Mouse (Mus musculus): ENCODE data around the gene Gm11444. TPM values are rescaled to one million over a fixed set of nuclear protein-coding genes. Genes with fewer than 3 reads are reported as not detected.

Gene Gm11444
- polyA plus RNA-seq, 1 experiment from 2014 or later: not detected

GRCm38 (mm10) chr11:85876059-85876788 lies 26.1 kb upstream of the Gm11444 start:
- Histone ChIP-seq H3K4me1 (ENCODE audit: control insufficient read depth, insufficient read depth, low read length) (no peaks in the 10 kb centered on the region), H3K27ac (ENCODE audit: low read length) (no peak overlapping the region), H3K4me2 (ENCODE audit: low read depth, low read length) (no peak overlapping the region), H3K9me3 (ENCODE audit: control insufficient read depth, low read length) (no peaks in the 10 kb centered on the region), H3K27me3 (replicated peaks; ENCODE audit: control insufficient read depth, insufficient read depth, low read length) (peaks cover 5% of the 10 kb centered on the region; the same call in 1 of the 2 replicates), H3K9ac (ENCODE audit: low read depth, low read length) (no peak overlapping the region), H3K4me3 (ENCODE audit: low read length) (no peak overlapping the region), H3K36me3 (ENCODE audit: control insufficient read depth, insufficient read depth, low read length) (no peaks in the 10 kb centered on the region)
- 62% methylated on average over 24 of the region's 24 CpGs for WGBS
- ATAC-seq: no peak

GRCm38 (mm10) chr11:85864363-85864762 lies 14.2 kb upstream of the Gm11444 start:
- H3K4me1 ChIP-seq (ENCODE audit: control insufficient read depth, insufficient read depth, low read length): no peaks in the 10 kb centered on the region
- H3K9ac ChIP-seq (ENCODE audit: low read depth, low read length): no peak overlapping the region
- no peak overlapping the region for H3K4me2 ChIP-seq (ENCODE audit: low read depth, low read length)
- WGBS: 44% methylated on average over 7 of the region's 7 CpGs
- no peaks in the 10 kb centered on the region for H3K36me3 ChIP-seq (ENCODE audit: control insufficient read depth, insufficient read depth, low read length)
- H3K27ac ChIP-seq (ENCODE audit: low read length): no peak overlapping the region
- no peak overlapping the region for H3K4me3 ChIP-seq (ENCODE audit: low read length)
- no peak for ATAC-seq
- H3K9me3 ChIP-seq (ENCODE audit: control insufficient read depth, low read length): no peaks in the 10 kb centered on the region
- H3K27me3 ChIP-seq (replicated peaks; ENCODE audit: control insufficient read depth, insufficient read depth, low read length): no peaks in the 10 kb centered on the region

GRCm38 (mm10) chr11:85857997-85858698 lies 8.0 kb upstream of the Gm11444 start:
- Histone ChIP-seq H3K4me3 (ENCODE audit: low read length) (no peak overlapping the region), H3K4me1 (ENCODE audit: control insufficient read depth, insufficient read depth, low read length) (no peaks in the 10 kb centered on the region), H3K27ac (ENCODE audit: low read length) (no peak overlapping the region), H3K9ac (ENCODE audit: low read depth, low read length) (no peak overlapping the region), H3K36me3 (ENCODE audit: control insufficient read depth, insufficient read depth, low read length) (no peaks in the 10 kb centered on the region), H3K4me2 (ENCODE audit: low read depth, low read length) (no peak overlapping the region), H3K9me3 (ENCODE audit: control insufficient read depth, low read length) (no peaks in the 10 kb centered on the region), H3K27me3 (replicated peaks; ENCODE audit: control insufficient read depth, insufficient read depth, low read length) (no peaks in the 10 kb centered on the region)
- no peak for ATAC-seq
- 38% methylated on average over 6 of the region's 6 CpGs for WGBS

GRCm38 (mm10) chr11:85850758-85851157 lies 625 bp upstream of the Gm11444 start:
- Histone ChIP-seq H3K9me3 (ENCODE audit: control insufficient read depth, low read length) (no peaks in the 10 kb centered on the region), H3K4me3 (ENCODE audit: low read length) (no peak overlapping the region), H3K4me2 (ENCODE audit: low read depth, low read length) (no peak overlapping the region), H3K9ac (ENCODE audit: low read depth, low read length) (no peak overlapping the region), H3K27me3 (replicated peaks; ENCODE audit: control insufficient read depth, insufficient read depth, low read length) (peaks cover 3% of the 10 kb centered on the region), H3K4me1 (ENCODE audit: control insufficient read depth, insufficient read depth, low read length) (peaks cover 2% of the 10 kb centered on the region; the same call in 1 of the 2 replicates), H3K36me3 (ENCODE audit: control insufficient read depth, insufficient read depth, low read length) (no peaks in the 10 kb centered on the region), H3K27ac (ENCODE audit: low read length) (no peak overlapping the region)
- WGBS: 38% methylated on average over 6 of the region's 6 CpGs
- no peak for ATAC-seq

- Histone ChIP-seq H3K4me1 (ENCODE audit: control insufficient read depth, insufficient read depth, low read length) (peaks cover 2% of the 10 kb centered on the region; the same call in 1 of the 2 replicates), H3K4me2 (ENCODE audit: low read depth, low read length) (peak overlapping the region; percentile 48), H3K36me3 (ENCODE audit: control insufficient read depth, insufficient read depth, low read length) (no peaks in the 10 kb centered on the region), H3K4me3 (ENCODE audit: low read length) (peak overlapping the region; percentile 25), H3K27ac (ENCODE audit: low read length) (no peak overlapping the region), H3K9me3 (ENCODE audit: control insufficient read depth, low read length) (no peaks in the 10 kb centered on the region), H3K27me3 (replicated peaks; ENCODE audit: control insufficient read depth, insufficient read depth, low read length) (peaks cover 8% of the 10 kb centered on the region), H3K9ac (ENCODE audit: low read depth, low read length) (no peak overlapping the region)
- peak; percentile 54 for ATAC-seq
- WGBS: 2% methylated on average over 21 of the region's 21 CpGs
Observed at GRCm38 (mm10) chr11:85849037-85849436, 1.1 kb downstream of the Gm11444 start.

GRCm38 (mm10) chr11:85846509-85846908 lies 3.6 kb downstream of the Gm11444 start:
- no peak overlapping the region for H3K4me3 ChIP-seq (ENCODE audit: low read length)
- H3K36me3 ChIP-seq (ENCODE audit: control insufficient read depth, insufficient read depth, low read length): no peaks in the 10 kb centered on the region
- WGBS: 76% methylated on average over 4 of the region's 4 CpGs
- peaks cover 14% of the 10 kb centered on the region for H3K4me1 ChIP-seq (ENCODE audit: control insufficient read depth, insufficient read depth, low read length)
- H3K27me3 ChIP-seq (replicated peaks; ENCODE audit: control insufficient read depth, insufficient read depth, low read length): peaks cover 15% of the 10 kb centered on the region
- H3K9ac ChIP-seq (ENCODE audit: low read depth, low read length): no peak overlapping the region
- ATAC-seq: no peak
- no peak overlapping the region for H3K27ac ChIP-seq (ENCODE audit: low read length)
- no peaks in the 10 kb centered on the region for H3K9me3 ChIP-seq (ENCODE audit: control insufficient read depth, low read length)
- H3K4me2 ChIP-seq (ENCODE audit: low read depth, low read length): no peak overlapping the region

- H3K4me3 ChIP-seq (ENCODE audit: low read length): no peak overlapping the region
- no peak overlapping the region for H3K4me2 ChIP-seq (ENCODE audit: low read depth, low read length)
- H3K9ac ChIP-seq (ENCODE audit: low read depth, low read length): no peak overlapping the region
- H3K27me3 ChIP-seq (replicated peaks; ENCODE audit: control insufficient read depth, insufficient read depth, low read length): peaks cover 15% of the 10 kb centered on the region
- H3K9me3 ChIP-seq (ENCODE audit: control insufficient read depth, low read length): no peaks in the 10 kb centered on the region
- no peaks in the 10 kb centered on the region for H3K36me3 ChIP-seq (ENCODE audit: control insufficient read depth, insufficient read depth, low read length)
- peaks cover 14% of the 10 kb centered on the region for H3K4me1 ChIP-seq (ENCODE audit: control insufficient read depth, insufficient read depth, low read length)
- WGBS: 42% methylated on average over 5 of the region's 5 CpGs
- H3K27ac ChIP-seq (ENCODE audit: low read length): no peak overlapping the region
- no peak for ATAC-seq
Observed at GRCm38 (mm10) chr11:85845921-85846320, 4.2 kb downstream of the Gm11444 start.

GRCm38 (mm10) chr11:85844971-85845370 lies 5.2 kb downstream of the Gm11444 start:
- Histone ChIP-seq H3K36me3 (ENCODE audit: control insufficient read depth, insufficient read depth, low read length) (no peaks in the 10 kb centered on the region), H3K4me2 (ENCODE audit: low read depth, low read length) (peak overlapping the region; percentile 87), H3K4me3 (ENCODE audit: low read length) (peak overlapping the region; percentile 58), H3K27ac (ENCODE audit: low read length) (no peak overlapping the region), H3K9me3 (ENCODE audit: control insufficient read depth, low read length) (no peaks in the 10 kb centered on the region), H3K9ac (ENCODE audit: low read depth, low read length) (peak overlapping the region; percentile 67), H3K27me3 (replicated peaks; ENCODE audit: control insufficient read depth, insufficient read depth, low read length) (peaks cover 24% of the 10 kb centered on the region), H3K4me1 (ENCODE audit: control insufficient read depth, insufficient read depth, low read length) (peaks cover 18% of the 10 kb centered on the region)
- no peak for ATAC-seq
- 40% methylated on average over 5 of the region's 5 CpGs for WGBS

- peak overlapping the region; percentile 87 for H3K4me2 ChIP-seq (ENCODE audit: low read depth, low read length)
- peak overlapping the region; percentile 58 for H3K4me3 ChIP-seq (ENCODE audit: low read length)
- H3K27me3 ChIP-seq (replicated peaks; ENCODE audit: control insufficient read depth, insufficient read depth, low read length): peaks cover 30% of the 10 kb centered on the region
- peak; percentile 65 for ATAC-seq
- no peaks in the 10 kb centered on the region for H3K36me3 ChIP-seq (ENCODE audit: control insufficient read depth, insufficient read depth, low read length)
- H3K27ac ChIP-seq (ENCODE audit: low read length): peak overlapping the region; percentile 65
- H3K9me3 ChIP-seq (ENCODE audit: control insufficient read depth, low read length): no peaks in the 10 kb centered on the region
- under 1% methylated on average over 54 of the region's 54 CpGs for WGBS
- peak overlapping the region; percentile 67 for H3K9ac ChIP-seq (ENCODE audit: low read depth, low read length)
- peaks cover 18% of the 10 kb centered on the region for H3K4me1 ChIP-seq (ENCODE audit: control insufficient read depth, insufficient read depth, low read length)
Observed at GRCm38 (mm10) chr11:85844144-85844965, 5.8 kb downstream of the Gm11444 start.

Measured in intestine, embryonic 16.5 days (tissue).